Mouse (Mus musculus) heart, postnatal 0 days (tissue): ENCODE measurements around the gene Akna.

ENCODE experiments used
- CTCF ChIP-seq: IDR thresholded peaks from 2 replicates; pipeline ENCODE4 v1.5.1; 2016; ENCODE audit warnings: antibody characterized with exemption, control low read depth, low read depth
- EP300 ChIP-seq: IDR thresholded peaks from 2 replicates; pipeline ENCODE4 v1.6.1; 2016; ENCODE audit warnings: antibody characterized with exemption, low read depth

GRCm38 (mm10) chr4:63426308-63426707, 23.2 kb upstream of the Akna start:
- TF ChIP-seq CTCF, result no peak
- TF ChIP-seq EP300, result no peak
